Mouse (Mus musculus) CH12.LX (cell line): ENCODE measurements at regions not wholly inside any gene's neighbourhood (a gene's known extent, or its start where the extent isn't known, plus 50 kb on each side); places are given as distances from the start of the nearest gene placed in this dataset.

Source experiments
- DNase-seq: peaks from one replicate; pipeline ENCODE4 v3.0.0-alpha.2; 2013; ENCODE audit errors: extremely low read depth
- H3K27ac ChIP-seq: 2 replicates; pipeline ENCODE4 v1.5.1; 2012; ENCODE audit warnings: low read depth, mild to moderate bottlenecking, control low read depth, moderate library complexity; ENCODE audit not compliant: insufficient read depth
- H3K27me3 ChIP-seq: replicated peaks from 2 replicates; pipeline ENCODE3; 2012; ENCODE audit warnings: inconsistent platforms
- H3K36me3 ChIP-seq, 2 experiments: replicated peaks in 1 of 2; 2 replicates each; pipeline versions ENCODE3 to v1.6.1; 2012; ENCODE audit warnings: inconsistent platforms in 1 of 2, low read length in 1 of 2, mild to moderate bottlenecking in 1 of 2, mixed read lengths in 1 of 2, moderate library complexity in 1 of 2; ENCODE audit not compliant: control insufficient read depth in 1 of 2, insufficient read depth in 1 of 2
- H3K4me1 ChIP-seq, 2 experiments: 2 replicates each; pipeline ENCODE4 v1.6.1; 2012; ENCODE audit warnings: inconsistent platforms in 1 of 2, moderate library complexity in 1 of 2; ENCODE audit not compliant: insufficient read depth in 2 of 2, control insufficient read depth in 1 of 2
- H3K4me2 ChIP-seq: 2 replicates; pipeline ENCODE4 v1.6.1; 2012; ENCODE audit warnings: low read depth, mild to moderate bottlenecking, control low read depth; ENCODE audit not compliant: poor library complexity, insufficient read depth, severe bottlenecking
- H3K4me3 ChIP-seq, 3 experiments: fragments of 150-350 bp in 1 of 3; sonication (generic) in 1 of 3; replicated peaks in 1 of 3; 2 replicates each; pipeline versions ENCODE3 to v1.5.1; 2011 to 2012; ENCODE audit warnings: low read depth in 2 of 3, low read length in 2 of 3, mild to moderate bottlenecking in 2 of 3, moderate library complexity in 2 of 3, control low read depth in 1 of 3, improper control_type of control experiment in 1 of 3, inconsistent platforms in 1 of 3, mixed read lengths in 1 of 3; ENCODE audit not compliant: poor library complexity in 1 of 3
- H3K79me2 ChIP-seq: replicated peaks from 2 replicates; pipeline ENCODE4 v1.6.1; 2012; ENCODE audit warnings: mild to moderate bottlenecking, moderate library complexity; ENCODE audit not compliant: control insufficient read depth, poor library complexity, insufficient read depth, severe bottlenecking; ENCODE audit errors: extremely low read depth
- H3K9ac ChIP-seq: 2 replicates; pipeline ENCODE4 v1.6.1; 2012; ENCODE audit warnings: low read depth, mild to moderate bottlenecking, control low read depth, moderate library complexity; ENCODE audit not compliant: insufficient read depth
- H3K9me3 ChIP-seq: replicated peaks from 2 replicates; pipeline ENCODE3; 2012; ENCODE audit warnings: low read length, inconsistent platforms, mixed read lengths
- CHD1 ChIP-seq: IDR thresholded peaks from 2 replicates; pipeline ENCODE4 v1.6.1; 2012; ENCODE audit warnings: low read depth, low read length, improper control_type of control experiment, inconsistent platforms
- CHD2 ChIP-seq: IDR thresholded peaks from 2 replicates; pipeline ENCODE4 v1.6.1; 2011; ENCODE audit warnings: low read length, improper control_type of control experiment
- CTCF ChIP-seq, 2 experiments: IDR thresholded peaks in 1 of 2; conservative IDR thresholded peaks in 1 of 2; 2 replicates each; pipeline ENCODE4 v1.5.1; 2011 to 2012; ENCODE audit warnings: low read depth in 2 of 2, low read length in 2 of 2, improper control_type of control experiment in 1 of 2, inconsistent platforms in 1 of 2, mild to moderate bottlenecking in 1 of 2, moderate library complexity in 1 of 2
- E2F4 ChIP-seq: IDR thresholded peaks from 2 replicates; pipeline ENCODE4 v1.6.1; 2011; ENCODE audit warnings: low read depth, low read length, improper control_type of control experiment; ENCODE audit not compliant: insufficient replicate concordance
- EP300 ChIP-seq: IDR thresholded peaks from 2 replicates; pipeline ENCODE4 v1.6.1; 2011; ENCODE audit warnings: low read length, improper control_type of control experiment
- GABPA ChIP-seq: IDR thresholded peaks from 2 replicates; pipeline ENCODE4 v1.6.1; 2012; ENCODE audit warnings: low read depth, low read length, improper control_type of control experiment, inconsistent platforms; ENCODE audit not compliant: insufficient replicate concordance
- HCFC1 ChIP-seq: IDR thresholded peaks from 2 replicates; pipeline ENCODE4 v1.6.1; 2012; ENCODE audit warnings: low read depth, mild to moderate bottlenecking, inconsistent platforms, low read length, improper control_type of control experiment
- IRF4 ChIP-seq: IDR thresholded peaks from 2 replicates; pipeline ENCODE4 v1.6.1; 2014; ENCODE audit warnings: low read depth, mild to moderate bottlenecking, inconsistent platforms, low read length, improper control_type of control experiment
- KAT2A ChIP-seq: IDR thresholded peaks from 2 replicates; pipeline ENCODE4 v1.6.1; 2012; ENCODE audit warnings: low read length, improper control_type of control experiment, inconsistent platforms; ENCODE audit not compliant: insufficient replicate concordance
- MAFK ChIP-seq: IDR thresholded peaks from 2 replicates; pipeline ENCODE4 v1.6.1; 2011; ENCODE audit warnings: low read length, improper control_type of control experiment; ENCODE audit not compliant: insufficient replicate concordance
- MAX ChIP-seq: IDR thresholded peaks from 2 replicates; pipeline ENCODE4 v1.6.1; 2011; ENCODE audit warnings: low read length, improper control_type of control experiment
- MAZ ChIP-seq: IDR thresholded peaks from 2 replicates; pipeline ENCODE4 v1.6.1; 2012; ENCODE audit warnings: low read depth, mild to moderate bottlenecking, inconsistent platforms, low read length, improper control_type of control experiment, moderate library complexity
- MEF2A ChIP-seq: IDR thresholded peaks from 2 replicates; pipeline ENCODE4 v1.6.1; 2014; ENCODE audit warnings: low read depth, mild to moderate bottlenecking, inconsistent platforms, low read length, improper control_type of control experiment, borderline replicate concordance
- MXI1 ChIP-seq: IDR thresholded peaks from 2 replicates; pipeline ENCODE4 v1.6.1; 2011; ENCODE audit warnings: mild to moderate bottlenecking, low read depth, low read length, improper control_type of control experiment
- MYC ChIP-seq: IDR thresholded peaks from 2 replicates; pipeline ENCODE4 v1.6.1; 2011; ENCODE audit warnings: low read depth, mild to moderate bottlenecking, improper control_type of control experiment, low read length
- NELFE ChIP-seq: IDR thresholded peaks from 2 replicates; pipeline ENCODE4 v1.6.1; 2011; ENCODE audit warnings: low read depth, low read length, improper control_type of control experiment
- PAX5 ChIP-seq: IDR thresholded peaks from 2 replicates; pipeline ENCODE4 v1.6.1; 2012; ENCODE audit warnings: low read length, inconsistent platforms, mixed read lengths
- POLR2A ChIP-seq: IDR thresholded peaks from 2 replicates; pipeline ENCODE4 v1.6.1; 2011; ENCODE audit warnings: low read depth, mild to moderate bottlenecking, improper control_type of control experiment, low read length
- POLR2AphosphoS2 ChIP-seq: IDR thresholded peaks from 2 replicates; pipeline ENCODE4 v1.6.1; 2011; ENCODE audit warnings: low read depth, low read length, improper control_type of control experiment
- RAD21 ChIP-seq: IDR thresholded peaks from 2 replicates; pipeline ENCODE4 v1.6.1; 2011; ENCODE audit warnings: low read depth, mild to moderate bottlenecking, low read length, improper control_type of control experiment, moderate library complexity
- RCOR1 ChIP-seq: conservative IDR thresholded peaks from 2 replicates; pipeline ENCODE4 v1.6.1; 2012; ENCODE audit warnings: low read depth, mild to moderate bottlenecking, inconsistent platforms, low read length, improper control_type of control experiment
- SIN3A ChIP-seq: IDR thresholded peaks from 2 replicates; pipeline ENCODE4 v1.6.1; 2012; ENCODE audit warnings: low read length, improper control_type of control experiment, inconsistent platforms
- SMC3 ChIP-seq: IDR thresholded peaks from 2 replicates; pipeline ENCODE4 v1.6.1; 2011; ENCODE audit warnings: low read depth, low read length, improper control_type of control experiment
- TBP ChIP-seq: conservative IDR thresholded peaks from 2 replicates; pipeline ENCODE4 v1.6.1; 2011; ENCODE audit warnings: low read depth, low read length, improper control_type of control experiment
- USF1 ChIP-seq: IDR thresholded peaks from 2 replicates; pipeline ENCODE4 v1.6.1; 2014; ENCODE audit warnings: low read depth, mild to moderate bottlenecking, inconsistent platforms, low read length, improper control_type of control experiment
- USF2 ChIP-seq: conservative IDR thresholded peaks from 2 replicates; pipeline ENCODE4 v1.6.1; 2011; ENCODE audit warnings: low read depth, low read length, improper control_type of control experiment
- ZKSCAN1 ChIP-seq: IDR thresholded peaks from 2 replicates; pipeline ENCODE4 v1.6.1; 2012; ENCODE audit warnings: low read depth, inconsistent platforms, low read length, improper control_type of control experiment, borderline replicate concordance
- ZMIZ1 ChIP-seq: IDR thresholded peaks from 2 replicates; pipeline ENCODE4 v1.6.1; 2012; ENCODE audit warnings: low read depth, mild to moderate bottlenecking, inconsistent platforms, low read length, improper control_type of control experiment
- dilution Hi-C: fragments of 300-500 bp; cut with MboI; formaldehyde crosslinking; loops from 2 replicates; pipeline ENCODE4 v1.14.3; 2020; ENCODE audit warnings: low sequenced_read_pairs; ENCODE audit not compliant: extremely low pct_unique_long_range_greater_than_20kb, extremely low pct_ligation_motif_present
- in situ Hi-C: fragments of 300-500 bp; cut with MboI; formaldehyde crosslinking; loops from 3 replicates; pipeline ENCODE4 v1.14.3; 2019; ENCODE audit warnings: low sequenced_read_pairs, low pct_ligation_motif_present, low pct_unique_long_range_greater_than_20kb, mixed read lengths

DNA sequence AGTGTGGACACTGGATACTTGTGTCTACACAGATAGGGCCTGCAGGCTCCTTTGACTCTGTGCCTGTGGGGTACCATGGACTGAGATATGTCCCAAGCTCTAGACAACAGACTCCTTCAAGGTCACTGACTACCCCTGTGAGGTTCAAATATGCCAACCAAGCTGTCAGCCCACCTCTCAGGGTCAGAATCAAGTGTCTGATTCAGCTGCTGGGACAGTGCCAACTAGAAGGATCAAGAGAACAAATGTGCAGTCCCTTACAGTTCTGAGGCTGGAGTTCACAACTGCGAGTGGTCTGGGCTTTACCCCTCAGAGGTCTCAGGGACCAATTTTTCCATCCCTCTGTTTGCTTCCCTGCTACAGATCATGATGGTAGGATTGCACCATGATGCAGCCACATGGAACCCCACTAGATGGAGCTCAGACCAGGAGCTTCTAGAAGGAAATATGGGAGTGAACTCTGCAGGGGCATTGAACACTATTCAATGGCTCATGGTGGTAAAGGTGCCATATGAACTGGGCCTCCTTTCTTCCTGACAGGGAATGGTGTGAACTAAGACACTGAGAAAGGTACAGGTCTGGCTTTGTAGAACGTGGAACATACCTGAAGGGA, 581.8 kb upstream of the Mki67 start:
- Histone ChIP-seq H3K4me3 (no peak overlapping the region), H3K4me2 (no peak overlapping the region), H3K79me2 (no peaks in the 10 kb centered on the region), H3K27ac (no peak overlapping the region), H3K36me3 (no peaks in the 10 kb centered on the region), H3K9ac (no peak overlapping the region), H3K4me1 (no peaks in the 10 kb centered on the region), H3K27me3 (peaks cover 68% of the 10 kb centered on the region), H3K9me3 (no peaks in the 10 kb centered on the region)
- dilution Hi-C loops, result no loop called here
- in situ Hi-C loops, result no loop called here
- no peak for DNase-seq
- TF ChIP-seq RAD21 (no peak), MXI1 (no peak), MAZ (no peak), MAFK (no peak), E2F4 (no peak), ZMIZ1 (no peak), USF1 (no peak), RCOR1 (no peak), POLR2A (no peak), SMC3 (no peak), SIN3A (no peak), EP300 (no peak), ZKSCAN1 (no peak), MAX (no peak), TBP (no peak), NELFE (no peak), HCFC1 (no peak), USF2 (no peak)

- no peak overlapping the region for H3K27ac ChIP-seq
- no peak overlapping the region for H3K4me3 ChIP-seq
- no peak overlapping the region for H3K9ac ChIP-seq
- H3K27me3 ChIP-seq, result peaks cover 68% of the 10 kb centered on the region
- TF ChIP-seq SMC3 (no peak), MEF2A (no peak), POLR2A (no peak), CTCF (conservative IDR thresholded peaks at IDR 0.05 in 1 of 2, IDR thresholded peaks at IDR 0.05 in 1 of 2; ENCODE audit: low read depth in 2 of 2, low read length in 2 of 2) (no peak), ZKSCAN1 (no peak), GABPA (no peak), IRF4 (no peak), CHD1 (no peak), USF1 (no peak), PAX5 (no peak), MAFK (no peak), KAT2A (no peak), CHD2 (no peak), MAZ (no peak), MXI1 (no peak), MAX (no peak), MYC (no peak), RAD21 (no peak; the same call in 1 of the 2 replicates), POLR2AphosphoS2 (no peak)
- H3K4me1 ChIP-seq, result no peaks in the 10 kb centered on the region
- DNase-seq, result no peak
- H3K79me2 ChIP-seq, result no peaks in the 10 kb centered on the region
- dilution Hi-C loops, result no loop called here
- in situ Hi-C loops, result no loop called here
- H3K4me2 ChIP-seq, result no peak overlapping the region
- H3K9me3 ChIP-seq, result peaks cover 2% of the 10 kb centered on the region
- no peaks in the 10 kb centered on the region for H3K36me3 ChIP-seq
Observed at GRCm38 (mm10) chr7:136306137-136306536, 588.3 kb upstream of the Mgmt start.
